Mouse (Mus musculus): ENCODE measurements around the gene Tmem200b.

DNA sequence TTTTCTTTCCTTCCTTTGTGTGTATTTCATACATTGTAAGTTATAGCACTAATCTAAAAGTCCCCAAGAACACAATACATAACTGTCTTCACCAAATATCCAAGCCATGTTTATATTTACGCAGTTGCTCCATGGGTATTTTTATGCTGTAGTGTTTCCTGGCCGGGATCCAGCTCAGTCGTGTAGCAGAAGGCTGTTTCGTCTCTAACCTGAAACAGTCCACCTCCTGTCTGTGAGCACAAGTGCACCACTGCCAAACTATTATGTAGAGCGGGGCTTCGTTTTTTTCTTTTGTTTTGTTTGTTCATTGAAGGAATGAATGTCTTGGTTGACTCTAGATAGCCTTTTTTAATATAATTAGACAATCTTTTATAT is 22.4 kb upstream of the Tmem200b start:
- TF ChIP-seq CTCF (IDR thresholded peaks at IDR 0.05 in 2 of 3, conservative IDR thresholded peaks at IDR 0.05 in 1 of 3; ENCODE audit: control insufficient read depth in 1 of 3, insufficient read depth in 1 of 3, low read depth in 2 of 3, low read length in 3 of 3, poor library complexity in 1 of 3, severe bottlenecking in 1 of 3) (no peak), POLR2AphosphoS2 (IDR thresholded peaks at IDR 0.05; ENCODE audit: low read length) (no peak), POLR2A (IDR thresholded peaks at IDR 0.05; ENCODE audit: control insufficient read depth in 1 of 2, insufficient read depth in 1 of 2, low read depth in 1 of 2, low read length in 2 of 2, poor library complexity in 1 of 2) (no peak), TAL1 (IDR thresholded peaks at IDR 0.05; ENCODE audit: low read length) (no peak), GATA1 (IDR thresholded peaks at IDR 0.05; ENCODE audit: low read depth, low read length) (no peak), E2F4 (IDR thresholded peaks at IDR 0.05; ENCODE audit: borderline replicate concordance, low read depth, low read length) (no peak), ELF1 (IDR thresholded peaks at IDR 0.05; ENCODE audit: low read depth, low read length) (no peak), BHLHE40 (IDR thresholded peaks at IDR 0.05; ENCODE audit: borderline replicate concordance, low read depth, low read length) (no peak), MXI1 (IDR thresholded peaks at IDR 0.05; ENCODE audit: low read depth, low read length) (no peak), USF1 (IDR thresholded peaks at IDR 0.05; ENCODE audit: low read depth, low read length) (no peak)

Data from MEL (cell line).